Mouse (Mus musculus) kidney, embryonic 16.5 days (tissue): ENCODE measurements at regions not wholly inside any gene's neighbourhood (a gene's known extent, or its start where the extent isn't known, plus 50 kb on each side); places are given as distances from the start of the nearest gene placed in this dataset.
A peak's percentile ranks its signal among the peaks of the same experiment; 100 is the strongest.

ENCODE experiments used
- ATAC-seq: fragments of 200-750 bp; cut with Nextera tagmentation; 2 replicates; pipeline ENCODE4 v1.8.0; 2017; ENCODE audit warnings: moderate TSS enrichment; ENCODE audit not compliant: low FRiP score, low TSS enrichment
- H3K27ac ChIP-seq: fragments of 300-500 bp; sonication (generic); 2 replicates; pipeline ENCODE4 v1.5.1; 2014; ENCODE audit warnings: low read length
- H3K27me3 ChIP-seq: fragments of 300-500 bp; sonication (generic); 2 replicates; pipeline ENCODE4 v1.6.1; 2014; ENCODE audit warnings: low read length, control low read depth, mixed read lengths; ENCODE audit not compliant: insufficient read depth
- H3K36me3 ChIP-seq: fragments of 300-500 bp; sonication (generic); 2 replicates; pipeline ENCODE4 v1.6.1; 2014; ENCODE audit warnings: low read length, control low read depth, mixed read lengths; ENCODE audit not compliant: insufficient read depth
- H3K4me1 ChIP-seq: fragments of 300-500 bp; sonication (generic); 2 replicates; pipeline ENCODE4 v1.6.1; 2014; ENCODE audit warnings: low read length, control low read depth, mixed read lengths; ENCODE audit not compliant: insufficient read depth
- H3K4me2 ChIP-seq: fragments of 300-500 bp; sonication (generic); replicated peaks from 2 replicates; pipeline ENCODE4 v1.6.1; 2014; ENCODE audit warnings: low read depth, low read length
- H3K4me3 ChIP-seq: fragments of 300-500 bp; sonication (generic); 2 replicates; pipeline ENCODE4 v1.5.1; 2014; ENCODE audit warnings: mild to moderate bottlenecking, low read length
- H3K9ac ChIP-seq: fragments of 300-500 bp; sonication (generic); replicated peaks from 2 replicates; pipeline ENCODE4 v1.6.1; 2014; ENCODE audit warnings: low read length
- H3K9me3 ChIP-seq: fragments of 300-500 bp; sonication (generic); 2 replicates; pipeline ENCODE4 v1.6.1; 2016; ENCODE audit warnings: low read length, control low read depth
- WGBS: fragments of 180-500 bp; shearing (Covaris S2); extraction: QIAGEN DNeasy Blood & Tissue Kit; methylation state at CpG from one replicate; pipeline ENCODE4 v1.1.7; 2014; 5-methylcytosine and 5-hydroxymethylcytosine counted together

GRCm38 (mm10) chr17:50427331-50428003 is 81.7 kb upstream of the Plcl2 start:
- 0 out of 2 replicates have a peak, but pooled peaks cover 3% of the 10 kb centered on the region for H3K9me3 ChIP-seq

DNA sequence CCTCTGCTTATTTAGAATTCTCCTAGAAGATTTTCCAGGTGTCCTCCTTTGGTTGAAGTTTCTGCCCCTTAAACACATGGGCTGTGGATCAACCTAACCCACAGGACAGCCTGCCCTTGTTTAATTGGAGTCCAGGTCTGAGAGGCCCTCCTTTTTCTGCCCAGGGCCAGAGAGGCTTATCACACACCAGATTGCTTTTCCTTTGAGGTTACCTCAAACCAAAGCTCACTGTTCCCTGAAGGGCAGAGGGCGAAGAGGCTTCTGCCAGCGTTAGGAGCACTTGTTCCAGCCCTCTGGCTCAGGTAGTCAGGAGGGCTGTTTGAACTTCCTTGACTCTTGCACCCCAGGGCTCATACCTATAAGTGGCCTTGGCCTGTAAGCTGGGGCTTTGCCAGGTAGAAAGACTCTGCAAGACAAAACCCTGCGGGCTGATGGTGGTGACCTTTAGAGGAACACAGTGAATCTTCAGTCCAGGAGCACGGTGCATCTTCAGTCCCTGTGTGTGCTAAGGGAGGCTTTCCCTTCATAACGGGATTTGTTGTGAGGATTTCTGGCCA is 81.1 kb upstream of the Plcl2 start:
- Histone ChIP-seq H3K36me3 (no peaks in the 10 kb centered on the region), H3K9ac (no peak overlapping the region), H3K4me3 (no peak overlapping the region), H3K27ac (no peak overlapping the region), H3K9me3 (0 out of 2 replicates have a peak, but pooled peaks cover 3% of the 10 kb centered on the region), H3K4me1 (no peaks in the 10 kb centered on the region), H3K4me2 (peak overlapping the region; percentile 31; the same call in 1 of the 2 replicates), H3K27me3 (no peaks in the 10 kb centered on the region)
- ATAC-seq, result no peak
- 62% methylated on average over 5 of the region's 5 CpGs for WGBS

More at GRCm38 (mm10) chr17:50427331-50428003, 81.7 kb upstream of the Plcl2 start:
- no peak for ATAC-seq
- no peak overlapping the region for H3K9ac ChIP-seq
- no peaks in the 10 kb centered on the region for H3K4me1 ChIP-seq
- 24% methylated on average over 10 of the region's 10 CpGs for WGBS
- no peak overlapping the region for H3K4me3 ChIP-seq
- H3K4me2 ChIP-seq, result peak overlapping the region; percentile 31; the same call in 1 of the 2 replicates
- H3K36me3 ChIP-seq, result no peaks in the 10 kb centered on the region
- H3K27ac ChIP-seq, result no peak overlapping the region
- no peaks in the 10 kb centered on the region for H3K27me3 ChIP-seq

DNA sequence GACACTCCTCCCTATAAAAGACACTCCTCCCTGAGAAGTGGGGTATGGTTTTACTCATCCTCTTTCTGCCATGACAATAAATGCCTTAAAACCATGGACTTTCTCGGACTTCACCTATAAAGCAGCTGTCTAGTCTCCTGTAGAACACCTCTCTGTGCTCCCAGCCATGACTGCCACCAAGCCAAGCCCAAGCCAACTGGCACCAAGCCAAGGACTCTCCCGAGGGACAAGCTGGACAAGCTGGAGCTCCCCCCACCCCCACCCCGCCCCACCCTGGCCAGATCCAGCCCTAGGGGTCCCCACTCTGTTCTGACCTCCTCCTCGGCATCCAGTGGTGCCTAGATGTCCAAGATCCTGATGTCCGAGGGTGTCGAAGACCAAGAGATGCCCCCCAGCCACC is 76.6 kb upstream of the Plcl2 start:
- Histone ChIP-seq H3K4me2 (no peak overlapping the region), H3K36me3 (no peaks in the 10 kb centered on the region), H3K27me3 (no peaks in the 10 kb centered on the region), H3K9ac (no peak overlapping the region), H3K4me1 (no peaks in the 10 kb centered on the region), H3K9me3 (no peaks in the 10 kb centered on the region), H3K27ac (no peak overlapping the region), H3K4me3 (no peak overlapping the region)
- WGBS, result 69% methylated on average over 6 of the region's 6 CpGs
- ATAC-seq, result no peak

- no peak overlapping the region for H3K4me2 ChIP-seq
- no peak overlapping the region for H3K27ac ChIP-seq
- H3K4me3 ChIP-seq, result no peak overlapping the region
- 0 out of 2 replicates have a peak, but pooled peaks have one; percentile 35 for ATAC-seq
- H3K27me3 ChIP-seq, result no peaks in the 10 kb centered on the region
- no peaks in the 10 kb centered on the region for H3K9me3 ChIP-seq
- peaks cover 5% of the 10 kb centered on the region; the same call in 1 of the 2 replicates for H3K4me1 ChIP-seq
- 74% methylated on average over 5 of the region's 5 CpGs for WGBS
- H3K36me3 ChIP-seq, result no peaks in the 10 kb centered on the region
- no peak overlapping the region for H3K9ac ChIP-seq
Observed at GRCm38 (mm10) chr17:50438960-50439359, 70.2 kb upstream of the Plcl2 start.

DNA sequence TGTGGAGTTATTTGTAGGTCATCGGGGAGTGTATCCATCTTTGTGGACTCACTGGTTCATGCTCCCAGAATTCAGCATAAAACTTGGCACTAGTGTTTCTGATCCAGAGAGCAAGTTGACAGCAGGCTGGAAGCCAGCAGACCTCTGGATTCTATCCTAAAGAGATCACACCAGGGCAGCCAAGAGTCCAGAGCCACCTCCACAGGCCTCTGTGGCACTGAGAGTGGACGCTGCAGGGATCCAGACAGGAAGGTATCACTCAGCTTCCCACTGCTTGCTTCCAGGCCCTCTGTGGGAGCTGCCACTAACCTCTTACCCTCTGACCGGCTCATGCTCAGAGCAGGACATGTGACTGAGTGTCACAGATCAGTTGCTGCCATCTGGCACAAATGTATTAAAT is 69.8 kb upstream of the Plcl2 start:
- H3K9me3 ChIP-seq, result no peaks in the 10 kb centered on the region
- H3K36me3 ChIP-seq, result no peaks in the 10 kb centered on the region
- H3K4me2 ChIP-seq, result no peak overlapping the region
- ATAC-seq, result peak; percentile 51; the same call in 1 of the 2 replicates
- H3K4me3 ChIP-seq, result no peak overlapping the region
- no peak overlapping the region for H3K9ac ChIP-seq
- H3K4me1 ChIP-seq, result peaks cover 5% of the 10 kb centered on the region; the same call in 1 of the 2 replicates
- H3K27ac ChIP-seq, result no peak overlapping the region
- 45% methylated on average over 3 of the region's 3 CpGs for WGBS
- no peaks in the 10 kb centered on the region for H3K27me3 ChIP-seq

GRCm38 (mm10) chr17:50442062-50442461 is 67.1 kb upstream of the Plcl2 start:
- Histone ChIP-seq H3K27me3 (no peaks in the 10 kb centered on the region), H3K4me3 (no peak overlapping the region), H3K9me3 (no peaks in the 10 kb centered on the region), H3K27ac (no peak overlapping the region), H3K4me2 (no peak overlapping the region), H3K4me1 (peaks cover 5% of the 10 kb centered on the region; the same call in 1 of the 2 replicates), H3K9ac (no peak overlapping the region), H3K36me3 (no peaks in the 10 kb centered on the region)
- no peak for ATAC-seq
- 91% methylated on average over 5 of the region's 5 CpGs for WGBS

DNA sequence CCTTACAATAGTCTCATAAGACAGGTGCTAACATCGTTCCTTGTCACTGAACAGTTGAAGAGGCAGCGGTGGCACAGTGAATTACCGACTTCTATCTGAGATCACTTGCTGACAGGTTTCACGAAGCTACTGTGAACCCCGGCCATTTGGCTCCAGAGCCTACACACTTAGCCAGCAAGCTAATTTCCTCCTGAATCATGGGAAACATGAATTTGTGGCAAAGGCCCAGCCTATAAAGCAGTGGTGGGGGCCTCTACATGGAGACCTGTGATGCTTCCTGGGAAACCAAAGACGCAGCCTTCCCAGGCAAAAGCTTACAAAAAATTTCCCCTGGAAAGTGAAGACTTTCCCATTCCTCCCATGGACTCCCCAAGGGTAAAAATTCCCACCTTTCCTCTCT is 66.3 kb upstream of the Plcl2 start:
- 88% methylated on average over 6 of the region's 6 CpGs for WGBS
- Histone ChIP-seq H3K27me3 (no peaks in the 10 kb centered on the region), H3K9me3 (no peaks in the 10 kb centered on the region), H3K4me1 (peaks cover 5% of the 10 kb centered on the region; the same call in 1 of the 2 replicates), H3K4me2 (no peak overlapping the region), H3K36me3 (no peaks in the 10 kb centered on the region), H3K4me3 (no peak overlapping the region), H3K9ac (no peak overlapping the region), H3K27ac (no peak overlapping the region)
- ATAC-seq, result no peak

DNA sequence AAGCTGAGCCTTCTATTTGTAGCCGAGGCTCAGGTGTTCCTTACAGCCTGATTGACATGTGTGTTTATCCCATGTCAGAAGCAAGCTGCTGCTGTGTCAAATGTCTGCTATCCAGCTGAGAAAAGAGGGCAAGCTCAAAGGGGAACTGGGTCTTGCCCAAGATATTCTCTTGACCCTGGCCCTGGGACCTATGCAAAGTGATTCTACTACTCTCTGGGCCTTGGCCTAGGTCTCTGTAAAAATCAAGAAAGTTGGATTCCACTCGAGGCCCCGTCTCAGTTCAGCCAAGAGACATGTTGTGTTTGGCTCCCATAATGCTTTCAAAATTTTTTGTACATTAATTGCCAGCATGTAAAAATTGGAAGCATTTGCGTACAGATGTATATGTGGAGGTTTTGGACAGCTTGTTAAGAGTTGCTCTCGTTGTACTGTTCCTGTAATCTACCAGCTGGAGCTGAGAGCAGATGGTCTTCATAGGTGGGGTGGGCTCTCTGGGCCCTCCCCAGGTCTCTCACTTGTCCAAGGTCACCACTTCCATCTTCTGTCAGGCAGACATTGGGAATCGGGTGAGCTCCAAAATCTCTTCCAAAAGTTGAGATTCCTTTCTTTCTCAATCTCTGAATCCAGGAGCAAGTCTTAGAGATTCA is 65.7 kb upstream of the Plcl2 start:
- H3K36me3 ChIP-seq, result no peaks in the 10 kb centered on the region

GRCm38 (mm10) chr17:50444023-50444389 is 65.2 kb upstream of the Plcl2 start:
- no peaks in the 10 kb centered on the region for H3K9me3 ChIP-seq
- no peak for ATAC-seq
- H3K27ac ChIP-seq, result no peak overlapping the region
- H3K4me3 ChIP-seq, result no peak overlapping the region
- 64% methylated on average over 1 of the region's 1 CpGs for whole genome bisulfite sequencing
- no peak overlapping the region for H3K4me2 ChIP-seq
- no peaks in the 10 kb centered on the region for H3K27me3 ChIP-seq
- no peaks in the 10 kb centered on the region for H3K36me3 ChIP-seq
- H3K9ac ChIP-seq, result no peak overlapping the region
- H3K4me1 ChIP-seq, result peaks cover 5% of the 10 kb centered on the region; the same call in 1 of the 2 replicates

More for the DNA sequence above, 65.7 kb upstream of the Plcl2 start:
- H3K27me3 ChIP-seq, result no peaks in the 10 kb centered on the region
- no peak overlapping the region for H3K27ac ChIP-seq
- WGBS, result 68% methylated on average over 6 of the region's 6 CpGs
- H3K4me2 ChIP-seq, result no peak overlapping the region
- H3K9me3 ChIP-seq, result no peaks in the 10 kb centered on the region
- no peak overlapping the region for H3K4me3 ChIP-seq
- no peak for ATAC-seq
- no peak overlapping the region for H3K9ac ChIP-seq
- H3K4me1 ChIP-seq, result peaks cover 5% of the 10 kb centered on the region; the same call in 1 of the 2 replicates

DNA sequence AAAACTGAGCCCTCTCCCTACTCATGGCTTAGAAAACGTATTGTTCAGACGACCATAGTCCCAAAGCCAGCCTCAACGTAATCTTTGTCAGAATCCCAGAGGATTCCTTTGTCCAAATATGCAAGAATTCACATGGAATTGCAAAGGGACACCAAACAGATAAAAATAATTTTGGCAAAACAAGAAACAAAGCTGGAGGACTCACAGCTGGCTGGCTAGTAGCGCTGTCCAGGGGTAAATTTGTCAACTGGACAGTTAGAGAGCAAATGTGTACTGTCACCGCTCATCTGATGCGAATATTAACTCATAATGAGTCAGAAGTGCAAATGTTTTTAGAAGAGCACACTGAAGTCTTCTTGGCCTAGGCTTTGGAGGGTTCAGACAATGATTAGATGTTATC is 60.5 kb upstream of the Plcl2 start:
- H3K4me2 ChIP-seq, result no peak overlapping the region
- H3K9ac ChIP-seq, result no peak overlapping the region
- H3K27ac ChIP-seq, result no peak overlapping the region
- 76% methylated on average over 6 of the region's 6 CpGs for WGBS
- no peaks in the 10 kb centered on the region for H3K9me3 ChIP-seq
- H3K4me1 ChIP-seq, result no peaks in the 10 kb centered on the region
- no peak overlapping the region for H3K4me3 ChIP-seq
- no peaks in the 10 kb centered on the region for H3K36me3 ChIP-seq
- H3K27me3 ChIP-seq, result no peaks in the 10 kb centered on the region
- no peak for ATAC-seq
